Mouse (Mus musculus) lung, embryonic 16.5 days (tissue): ENCODE data around the gene Csnk1g1. TPM values are rescaled to one million over a fixed set of nuclear protein-coding genes. Genes with fewer than 3 reads are reported as not detected.

Experiments used
- ATAC-seq: fragments of 200-750 bp; cut with Nextera tagmentation; 2 replicates; pipeline ENCODE4 v1.8.0; 2017; ENCODE audit warnings: low read depth, mild to moderate bottlenecking, moderate library complexity
- H3K27ac ChIP-seq: fragments of 300-500 bp; sonication (generic); 2 replicates; pipeline ENCODE4 v1.5.1; 2014; ENCODE audit warnings: mild to moderate bottlenecking, control low read depth, low read length
- H3K27me3 ChIP-seq: fragments of 300-500 bp; sonication (generic); 2 replicates; pipeline ENCODE4 v1.6.1; 2014; ENCODE audit warnings: low read depth, low read length, mixed read lengths; ENCODE audit not compliant: control insufficient read depth, insufficient read depth
- H3K36me3 ChIP-seq: fragments of 300-500 bp; sonication (generic); 2 replicates; pipeline ENCODE4 v1.6.1; 2014; ENCODE audit warnings: low read length; ENCODE audit not compliant: control insufficient read depth, insufficient read depth
- H3K4me1 ChIP-seq: fragments of 300-500 bp; sonication (generic); replicated peaks from 2 replicates; pipeline ENCODE4 v1.6.1; 2014; ENCODE audit warnings: low read length, mixed read lengths; ENCODE audit not compliant: control insufficient read depth, insufficient read depth
- H3K4me2 ChIP-seq: fragments of 300-500 bp; sonication (generic); 2 replicates; pipeline ENCODE4 v1.6.1; 2014; ENCODE audit warnings: low read depth, low read length, control low read depth
- H3K4me3 ChIP-seq: fragments of 300-500 bp; sonication (generic); 2 replicates; pipeline ENCODE4 v1.5.1; 2014; ENCODE audit warnings: mild to moderate bottlenecking, low read length, control low read depth
- H3K9ac ChIP-seq: fragments of 300-500 bp; sonication (generic); 2 replicates; pipeline ENCODE4 v1.6.1; 2014; ENCODE audit warnings: low read length, control low read depth
- H3K9me3 ChIP-seq: fragments of 300-500 bp; sonication (generic); 2 replicates; pipeline ENCODE4 v1.6.1; 2016; ENCODE audit warnings: low read length; ENCODE audit not compliant: control insufficient read depth
- WGBS: fragments of 180-500 bp; shearing (Covaris S2); extraction: QIAGEN DNeasy Blood & Tissue Kit; methylation state at CpG from one replicate; pipeline ENCODE4 v1.1.7; 2014; 5-methylcytosine and 5-hydroxymethylcytosine counted together
- polyA plus RNA-seq: library from polyadenylated mRNA; unstranded; fragments of >200 nt; fragmentation: Nextera tagmentation; extraction: Ambion mirVana; gene quantifications from 2 replicates; pipeline ENCODE4 v1.2.1, GENCODE M21; 2015

Csnk1g1 gene
- polyA plus RNA-seq, 1 experiment from 2014 or later = 16.0 TPM

- 93% methylated on average over 4 of the region's 4 CpGs for WGBS
Measured at GRCm38 (mm10) chr9:66038581-66038980, 129.9 kb downstream of the Csnk1g1 start.

GRCm38 (mm10) chr9:66039290-66039689 lies 130.6 kb downstream of the Csnk1g1 start:
- Histone ChIP-seq H3K4me3 (no peak overlapping the region), H3K4me2 (no peak overlapping the region), H3K27ac (no peak overlapping the region), H3K36me3 (peaks cover 4% of the 10 kb centered on the region; the same call in 1 of the 2 replicates), H3K27me3 (no peaks in the 10 kb centered on the region), H3K9ac (no peak overlapping the region), H3K4me1 (no peaks in the 10 kb centered on the region), H3K9me3 (no peaks in the 10 kb centered on the region)
- WGBS = 83% methylated on average over 4 of the region's 4 CpGs
- ATAC-seq = no peak

More at GRCm38 (mm10) chr9:66038581-66038980, 129.9 kb downstream of the Csnk1g1 start:
- Histone ChIP-seq H3K27me3 (no peaks in the 10 kb centered on the region), H3K27ac (no peak overlapping the region), H3K9me3 (no peaks in the 10 kb centered on the region), H3K4me1 (no peaks in the 10 kb centered on the region), H3K9ac (no peak overlapping the region), H3K36me3 (peaks cover 4% of the 10 kb centered on the region; the same call in 1 of the 2 replicates), H3K4me3 (no peak overlapping the region), H3K4me2 (no peak overlapping the region)
- ATAC-seq = no peak

DNA sequence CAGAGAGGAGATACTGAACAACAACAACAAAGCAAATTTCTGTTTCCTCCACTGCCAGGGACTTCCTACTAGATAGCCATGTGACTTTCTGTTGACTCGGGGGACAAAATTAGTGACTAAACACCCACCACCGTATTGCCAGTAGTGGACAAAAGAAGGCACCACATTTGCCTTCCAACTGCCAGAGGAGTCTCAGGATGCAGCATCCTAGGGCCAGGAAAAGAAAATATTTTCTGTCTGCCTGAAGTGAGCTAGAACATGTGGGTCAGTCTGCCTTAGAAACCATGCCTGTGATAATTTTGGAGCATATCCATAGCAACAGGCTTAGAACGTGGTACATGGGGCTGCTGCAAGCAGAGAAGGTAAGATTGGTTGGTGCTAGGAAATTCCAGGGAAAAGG lies 132.1 kb downstream of the Csnk1g1 start:
- WGBS = 76% methylated on average over 3 of the region's 3 CpGs
- ATAC-seq = no peak
- Histone ChIP-seq H3K27me3 (no peaks in the 10 kb centered on the region), H3K9ac (no peak overlapping the region), H3K9me3 (no peaks in the 10 kb centered on the region), H3K4me2 (no peak overlapping the region), H3K36me3 (peaks cover 3% of the 10 kb centered on the region; the same call in 1 of the 2 replicates), H3K4me1 (no peaks in the 10 kb centered on the region), H3K27ac (no peak overlapping the region), H3K4me3 (no peak overlapping the region)

DNA sequence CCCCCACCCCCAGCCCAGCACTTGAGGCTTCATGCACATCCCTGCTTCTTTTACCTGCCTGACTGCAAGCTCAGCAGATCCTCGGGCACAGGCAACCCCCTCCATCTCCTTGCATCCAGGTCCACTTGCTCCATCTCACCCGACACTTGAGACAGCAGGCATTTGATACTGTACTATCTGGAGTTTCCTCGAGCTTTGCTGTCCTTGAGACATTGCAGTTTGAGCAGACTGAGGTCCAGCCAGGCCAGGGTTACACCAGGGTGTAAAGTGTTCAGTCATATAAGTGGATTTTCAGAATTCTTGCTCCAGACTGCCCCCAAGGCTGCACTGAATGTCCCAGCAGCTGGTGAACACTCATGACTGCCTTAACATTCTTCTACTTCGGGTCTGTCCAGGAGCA lies 133.6 kb downstream of the Csnk1g1 start:
- H3K4me2 ChIP-seq = no peak overlapping the region
- H3K27ac ChIP-seq = no peak overlapping the region
- WGBS = 47% methylated on average over 4 of the region's 4 CpGs
- no peaks in the 10 kb centered on the region for H3K36me3 ChIP-seq
- no peak overlapping the region for H3K4me3 ChIP-seq
- no peak overlapping the region for H3K9ac ChIP-seq
- H3K4me1 ChIP-seq = no peaks in the 10 kb centered on the region
- ATAC-seq = no peak
- H3K9me3 ChIP-seq = no peaks in the 10 kb centered on the region
- H3K27me3 ChIP-seq = no peaks in the 10 kb centered on the region

GRCm38 (mm10) chr9:66043241-66043640 lies 134.5 kb downstream of the Csnk1g1 start:
- 96% methylated on average over 3 of the region's 3 CpGs for WGBS
- no peaks in the 10 kb centered on the region for H3K4me1 ChIP-seq
- no peaks in the 10 kb centered on the region for H3K36me3 ChIP-seq
- no peaks in the 10 kb centered on the region for H3K27me3 ChIP-seq
- no peaks in the 10 kb centered on the region for H3K9me3 ChIP-seq
- no peak overlapping the region for H3K4me3 ChIP-seq
- H3K27ac ChIP-seq = no peak overlapping the region
- no peak overlapping the region for H3K9ac ChIP-seq
- no peak for ATAC-seq
- no peak overlapping the region for H3K4me2 ChIP-seq

GRCm38 (mm10) chr9:66049931-66050601 lies 141.3 kb downstream of the Csnk1g1 start:
- Histone ChIP-seq H3K9me3 (no peaks in the 10 kb centered on the region), H3K9ac (no peak overlapping the region), H3K4me1 (no peaks in the 10 kb centered on the region), H3K4me2 (no peak overlapping the region), H3K27ac (no peak overlapping the region), H3K36me3 (no peaks in the 10 kb centered on the region), H3K4me3 (no peak overlapping the region), H3K27me3 (no peaks in the 10 kb centered on the region)
- 63% methylated on average over 6 of the region's 6 CpGs for WGBS
- ATAC-seq = no peak

DNA sequence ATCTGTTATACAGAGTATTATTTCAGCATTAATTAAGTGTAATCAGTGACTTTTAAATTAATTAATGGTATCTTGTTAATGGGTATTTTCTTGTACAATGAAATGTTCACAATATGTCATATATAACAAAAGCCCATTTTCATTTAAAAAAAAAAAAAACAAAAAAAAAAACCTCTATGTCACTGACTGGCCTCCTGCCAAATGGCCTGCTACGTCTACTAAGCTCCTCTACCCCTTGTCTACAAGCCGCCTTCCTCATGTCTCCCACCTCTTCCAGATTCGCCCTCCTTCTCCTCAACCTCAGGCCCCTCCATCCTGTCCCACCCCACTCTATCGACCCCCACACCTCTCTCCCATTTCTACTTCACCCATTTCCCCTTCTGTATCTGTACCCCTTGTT lies 142.8 kb downstream of the Csnk1g1 start:
- no peak for ATAC-seq
- Histone ChIP-seq H3K27ac (no peak overlapping the region), H3K4me1 (no peaks in the 10 kb centered on the region), H3K4me3 (no peak overlapping the region), H3K27me3 (no peaks in the 10 kb centered on the region), H3K4me2 (no peak overlapping the region), H3K9me3 (no peaks in the 10 kb centered on the region), H3K36me3 (no peaks in the 10 kb centered on the region), H3K9ac (no peak overlapping the region)
- 38% methylated on average over 4 of the region's 4 CpGs for WGBS

- ATAC-seq = no peak
- Histone ChIP-seq H3K9ac (no peak overlapping the region), H3K36me3 (no peaks in the 10 kb centered on the region), H3K27ac (no peak overlapping the region), H3K4me1 (no peaks in the 10 kb centered on the region), H3K9me3 (no peaks in the 10 kb centered on the region), H3K4me3 (no peak overlapping the region), H3K4me2 (no peak overlapping the region), H3K27me3 (no peaks in the 10 kb centered on the region)
- WGBS = 83% methylated on average over 1 of the region's 1 CpGs
Measured at GRCm38 (mm10) chr9:66052731-66053130, 144.0 kb downstream of the Csnk1g1 start.

- no peaks in the 10 kb centered on the region for H3K4me1 ChIP-seq
- no peak overlapping the region for H3K4me3 ChIP-seq
- no peaks in the 10 kb centered on the region for H3K27me3 ChIP-seq
- no peak overlapping the region for H3K4me2 ChIP-seq
- no peaks in the 10 kb centered on the region for H3K9me3 ChIP-seq
- H3K27ac ChIP-seq = no peak overlapping the region
- H3K9ac ChIP-seq = no peak overlapping the region
- 33% methylated on average over 1 of the region's 1 CpGs for WGBS
- no peak for ATAC-seq
- no peaks in the 10 kb centered on the region for H3K36me3 ChIP-seq
Measured at GRCm38 (mm10) chr9:66053620-66054019, 144.9 kb downstream of the Csnk1g1 start.
